Mouse (Mus musculus): ENCODE measurements around the gene AL732309.1.

AL732309.1 gene

DNA sequence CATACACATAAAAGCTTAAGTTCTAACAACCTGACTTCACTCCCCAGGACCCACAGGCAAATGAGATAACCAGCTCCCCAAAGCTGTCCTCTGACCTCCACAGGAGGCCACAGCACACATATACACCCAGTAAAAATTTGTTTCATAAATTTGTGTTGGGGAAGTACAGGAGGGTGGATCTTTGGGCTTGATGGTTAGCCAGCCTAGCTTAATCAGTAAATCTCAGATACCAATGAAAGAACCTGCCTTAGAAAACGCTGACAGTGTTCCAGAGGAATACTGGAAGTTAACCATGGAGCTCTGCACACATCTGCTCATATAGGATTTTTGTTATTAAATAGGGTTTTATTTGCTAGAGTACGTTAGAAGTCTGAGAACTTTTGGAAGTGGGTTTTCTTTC lies 29.0 kb downstream of the AL732309.1 start:
- DNase-seq (ENCODE audit: extremely low read depth, low read depth) = no peak

GRCm38 (mm10) chr2:25214444-25214843 lies 32.2 kb downstream of the AL732309.1 start, which contains the start of gene Stpg3:
Stpg3 (minus strand) TSS chr2:25214637.
- no peak for DNase-seq (ENCODE audit: extremely low read depth, low read depth)

- no peak for DNase-seq (ENCODE audit: extremely low read depth, low read depth)
These were observed 33.3 kb downstream of the AL732309.1 start for GRCm38 (mm10) chr2:25213266-25213865.

DNA sequence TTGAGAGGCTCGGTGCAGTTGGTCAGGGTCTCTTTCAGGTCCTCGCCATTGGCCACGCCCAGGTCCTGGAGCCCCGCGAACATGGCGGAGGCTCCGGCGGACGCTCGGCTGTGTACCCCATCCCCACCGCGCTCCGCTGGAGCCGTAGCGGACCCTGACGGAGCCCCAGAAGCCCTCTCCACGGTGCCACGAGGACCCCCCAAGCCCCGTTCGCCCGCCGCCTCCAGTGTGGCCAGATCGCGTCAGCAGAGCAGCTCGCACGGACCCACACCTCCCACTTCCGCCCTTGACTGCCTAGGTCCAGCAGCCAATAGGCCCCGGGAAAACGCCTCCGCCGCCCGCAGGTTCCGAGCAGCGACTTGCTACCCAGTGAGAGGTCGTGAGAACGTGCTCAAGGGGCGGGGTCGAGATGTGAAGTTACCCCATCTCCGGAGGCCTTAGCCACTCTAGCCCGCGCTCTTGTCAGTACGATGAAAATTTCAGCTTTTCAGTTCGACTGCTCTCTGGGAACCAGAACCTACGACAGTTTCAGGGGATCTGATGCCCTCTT lies 35.5 kb downstream of the AL732309.1 start, which contains the start of gene Nelfb:
Gene Nelfb, minus strand, starts transcription at position 369 of the 550 bp plus-strand sequence.
- DNase-seq (ENCODE audit: extremely low read depth, low read depth) = peak; percentile 89

DNA sequence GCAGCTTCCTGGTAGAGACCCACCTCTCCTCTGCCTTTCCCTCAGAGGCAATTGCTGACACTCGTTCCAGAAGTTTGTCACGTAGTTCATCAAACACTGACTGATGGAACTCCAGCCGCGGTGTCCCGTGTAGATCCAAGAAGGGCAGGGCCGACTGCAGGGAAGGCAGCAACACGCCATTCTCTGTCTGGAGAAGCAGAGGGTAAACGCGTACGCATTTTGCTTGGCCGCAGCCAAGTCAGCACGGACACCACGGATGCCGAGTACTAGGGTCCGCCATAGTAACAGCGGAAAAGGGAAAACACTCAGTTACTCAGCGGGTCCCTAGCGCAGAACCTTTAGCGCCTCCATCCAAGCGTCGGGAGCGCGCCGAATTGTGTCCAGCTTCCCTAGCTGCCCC lies 36.0 kb downstream of the AL732309.1 start:
- no peak for DNase-seq (ENCODE audit: extremely low read depth, low read depth)

DNA sequence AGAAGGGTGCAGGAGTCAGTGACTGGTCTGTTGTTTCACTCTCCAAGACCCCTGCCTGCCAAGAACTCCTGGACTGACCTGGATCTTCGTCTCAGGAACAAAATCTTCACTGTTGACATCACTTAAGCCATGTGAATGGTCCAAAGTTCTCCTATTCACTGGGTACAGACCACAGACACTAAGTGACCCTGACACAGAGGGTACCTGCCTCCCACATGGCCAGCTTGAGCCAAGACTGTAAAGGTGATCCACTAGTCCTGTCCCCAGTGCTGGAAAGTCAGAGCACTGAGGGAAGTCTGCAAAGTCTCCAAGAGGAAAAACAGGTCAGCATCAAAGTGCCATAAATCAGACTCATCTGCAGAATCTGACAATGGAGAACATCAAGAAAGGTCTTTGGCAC lies 39.1 kb downstream of the AL732309.1 start:
- no peak for DNase-seq (ENCODE audit: extremely low read depth, low read depth)

GRCm38 (mm10) chr2:25203631-25204214 lies 42.9 kb downstream of the AL732309.1 start:
- no peak for DNase-seq (ENCODE audit: extremely low read depth, low read depth)

GRCm38 (mm10) chr2:25200631-25201030 lies 46.0 kb downstream of the AL732309.1 start:
- DNase-seq (ENCODE audit: extremely low read depth, low read depth) = no peak

DNA sequence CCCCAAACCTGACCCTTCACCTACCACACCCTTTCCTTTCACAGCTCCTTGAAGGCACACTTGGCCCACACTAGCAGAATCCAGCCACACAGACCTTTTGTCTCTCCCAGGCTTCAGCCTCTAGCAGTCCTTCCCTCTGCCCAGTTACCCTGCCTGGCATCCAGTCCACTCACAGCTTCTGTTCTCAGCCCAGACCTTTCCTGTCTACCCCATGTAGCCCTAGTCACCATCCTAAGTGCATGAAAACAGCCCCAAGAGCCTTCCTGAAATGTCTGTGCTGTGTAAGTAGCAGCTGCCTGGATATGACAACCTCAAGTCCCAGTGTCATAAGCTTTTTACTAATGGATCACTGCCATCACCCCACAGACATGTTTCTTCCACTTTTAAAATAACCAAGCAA lies 48.7 kb downstream of the AL732309.1 start:
- DNase-seq (ENCODE audit: extremely low read depth, low read depth) = no peak

DNA sequence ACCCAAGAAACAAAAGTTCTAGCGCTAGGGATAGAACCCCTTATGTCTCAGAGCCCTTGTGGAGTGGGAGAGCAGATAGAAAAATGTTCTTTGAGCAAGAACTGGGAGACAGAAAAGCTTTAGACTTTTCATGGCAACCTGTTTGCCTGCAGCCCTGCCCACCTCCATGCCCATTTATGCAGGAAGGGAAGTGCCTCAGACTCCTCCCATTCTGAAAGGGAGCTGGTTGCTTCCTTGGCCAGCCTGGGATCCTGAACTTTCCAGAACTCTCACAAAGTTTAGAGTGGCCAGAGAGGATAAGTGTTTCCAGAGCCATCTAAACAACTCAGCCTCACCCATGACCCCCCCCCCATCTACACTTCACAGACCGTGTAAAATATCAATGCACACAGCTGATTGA lies 49.5 kb downstream of the AL732309.1 start:
- DNase-seq (ENCODE audit: extremely low read depth, low read depth) = no peak

DNA sequence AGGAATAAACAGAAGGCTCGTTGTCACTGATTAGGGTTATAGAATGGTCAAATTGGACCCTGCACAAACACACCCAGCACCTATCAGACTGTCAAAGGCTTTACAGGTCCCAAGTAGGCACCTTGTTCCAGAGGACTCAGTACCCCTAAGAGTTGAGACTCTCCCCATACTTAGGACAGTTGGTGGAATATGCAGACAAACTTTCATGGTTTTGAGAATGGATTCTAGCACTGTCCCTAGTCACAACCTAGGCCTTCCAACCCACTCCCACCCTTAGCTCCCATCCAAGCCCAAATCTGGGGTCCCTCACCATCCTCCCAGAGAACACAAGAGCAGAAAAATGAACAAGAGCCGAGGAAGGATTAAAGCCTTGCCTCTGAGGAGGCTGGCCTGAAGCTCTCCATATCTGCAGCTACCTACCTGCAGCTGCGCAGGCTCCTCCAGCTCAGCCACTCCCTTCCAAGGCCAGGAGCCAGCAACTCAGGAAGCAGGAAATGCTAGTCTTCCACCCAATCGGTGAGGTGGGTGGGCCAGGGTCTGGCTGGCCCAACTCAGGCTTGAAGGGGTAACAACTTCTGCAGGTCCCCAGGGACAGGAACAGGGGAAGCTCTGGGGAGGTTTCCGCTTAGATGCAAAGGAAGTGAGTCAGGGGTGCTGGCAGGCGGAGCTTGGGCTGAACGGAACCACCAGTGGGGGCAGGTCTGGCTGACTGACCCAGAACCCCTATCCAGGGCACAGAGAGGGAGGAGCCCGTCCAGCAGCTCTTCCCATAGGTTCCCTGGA lies 50.3 kb downstream of the AL732309.1 start, which contains the start of gene Tor4a:
Gene Tor4a, minus strand, starts transcription at position 715 of the 783 bp plus-strand sequence.
- peak; percentile 96 for DNase-seq (ENCODE audit: extremely low read depth, low read depth)

GRCm38 (mm10) chr2:25195211-25196156 lies 51.2 kb downstream of the AL732309.1 start:
- peak; percentile 88 for DNase-seq (ENCODE audit: extremely low read depth, low read depth)
